Comparison of ENCODE assay signal across 9 mouse cellular contexts in genomic region chr7:44246984-44247470, GRCm38 (mm10). TPM values are rescaled to one million over a fixed set of nuclear protein-coding genes. Genes with fewer than 3 reads are reported as not detected.
DNase-seq lines count a peak whose midpoint lies in the region; ATAC-seq and TF ChIP-seq lines count a peak whose summit lies in the region.
"Had no signal": no experiment of that assay in that cellular context is flagged by ENCODE, and none has a peak within 500 bp of the region (broad histone marks: within the 10 kb centered on the region; RNA-seq: fewer than 3 reads in every experiment).

No protein-coding gene starts in this region.

- H3K4me2 ChIP-seq in embryonic facial prominence, embryonic 12.5 days (replicated peaks), result peak overlapping the region; percentile 76
- H3K4me2 ChIP-seq in hindbrain, embryonic 12.5 days (replicated peaks), result peak overlapping the region; percentile 78
- peak overlapping the region; percentile 88 for H3K4me2 ChIP-seq in liver, embryonic 14.5 days (ENCODE audit: low read depth)
- peak overlapping the region; percentile 70 for H3K4me2 ChIP-seq in neural tube, embryonic 14.5 days (ENCODE audit: low read depth, low read length)

- no peak for TF ChIP-seq CTCF in liver, adult 2 months (IDR thresholded peaks at IDR 0.05; ENCODE audit: low read depth, low read length)
- TF ChIP-seq CTCF in Patski (IDR thresholded peaks at IDR 0.05), result no peak
- TF ChIP-seq CTCF in liver, embryonic 14.5 days (IDR thresholded peaks at IDR 0.05; ENCODE audit: low read depth), result no peak

- peaks cover 6% of the 10 kb centered on the region for H3K36me3 ChIP-seq in liver, adult 2 months (ENCODE audit: control insufficient read depth, insufficient read depth, low read length)
- peaks cover 36% of the 10 kb centered on the region for H3K36me3 ChIP-seq in embryonic facial prominence, embryonic 12.5 days
- peaks cover 33% of the 10 kb centered on the region for H3K36me3 ChIP-seq in hindbrain, embryonic 12.5 days
- H3K36me3 ChIP-seq in liver, embryonic 14.5 days (replicated peaks; ENCODE audit: control insufficient read depth, insufficient read depth, low read depth), result peaks cover 28% of the 10 kb centered on the region
- peaks cover 18% of the 10 kb centered on the region for H3K36me3 ChIP-seq in neural tube, embryonic 14.5 days (ENCODE audit: control insufficient read depth, insufficient read depth, low read length)

- TF ChIP-seq POLR2A in liver, adult 2 months (IDR thresholded peaks at IDR 0.05; ENCODE audit: extremely low read depth, insufficient read depth, low read length), result no peak

- H3K27me3 ChIP-seq in liver, adult 2 months (ENCODE audit: control insufficient read depth, insufficient read depth, low read length), result no peaks in the 10 kb centered on the region
- H3K27me3 ChIP-seq in Patski, result peaks cover 7% of the 10 kb centered on the region
- H3K27me3 ChIP-seq in embryonic facial prominence, embryonic 12.5 days, result no peaks in the 10 kb centered on the region
- no peaks in the 10 kb centered on the region for H3K27me3 ChIP-seq in hindbrain, embryonic 12.5 days
- no peaks in the 10 kb centered on the region for H3K27me3 ChIP-seq in liver, embryonic 14.5 days (ENCODE audit: control insufficient read depth, insufficient read depth, low read length)
- no peaks in the 10 kb centered on the region for H3K27me3 ChIP-seq in neural tube, embryonic 14.5 days (ENCODE audit: control insufficient read depth, insufficient read depth, low read length)

- DNase-seq in liver, adult 2 months (ENCODE audit: extremely low read depth, low read depth, low spot score), result peak; percentile 17
- DNase-seq in liver, result no peak
- no peak for DNase-seq in Patski (ENCODE audit: low read depth, low spot score)
- peak; percentile 20 to 45 (median 32) for DNase-seq in liver, embryonic 14.5 days (ENCODE audit: low read depth in 3 of 3, low spot score in 3 of 3)
- DNase-seq in ovary, postnatal 36 days (ENCODE audit: low spot score), result no peak

- no peaks in the 10 kb centered on the region for H3K79me2 ChIP-seq in liver, adult 2 months (ENCODE audit: control insufficient read depth, insufficient read depth, low read length)

- in situ Hi-C loops in Patski (cut with MboI; ENCODE audit: low pct_unique_long_range_greater_than_20kb), result loop anchor here (25.0 kb wide), 1 partner anchor 660 kb away; the partner anchor contains the start of gene Zfp719

- peak overlapping the region; percentile 33 for H3K27ac ChIP-seq in liver, adult 2 months (replicated peaks; ENCODE audit: insufficient read depth, low read depth, low read length)
- H3K27ac ChIP-seq in embryonic facial prominence, embryonic 12.5 days, result peak overlapping the region; percentile 95
- peak overlapping the region; percentile 92 for H3K27ac ChIP-seq in hindbrain, embryonic 12.5 days
- no peak overlapping the region for H3K27ac ChIP-seq in liver, embryonic 14.5 days
- H3K27ac ChIP-seq in neural tube, embryonic 14.5 days (ENCODE audit: low read depth, low read length), result peak overlapping the region; percentile 91

- TF ChIP-seq EP300 in liver, embryonic 14.5 days (IDR thresholded peaks at IDR 0.05; ENCODE audit: low read depth), result no peak

- peak overlapping the region; percentile 76 for H3K9ac ChIP-seq in liver, adult 2 months (ENCODE audit: low read depth, low read length)
- peak overlapping the region; percentile 83 for H3K9ac ChIP-seq in embryonic facial prominence, embryonic 12.5 days
- peak overlapping the region; percentile 92 for H3K9ac ChIP-seq in hindbrain, embryonic 12.5 days
- H3K9ac ChIP-seq in liver, embryonic 14.5 days (replicated peaks), result peak overlapping the region; percentile 61
- peak overlapping the region; percentile 90 for H3K9ac ChIP-seq in neural tube, embryonic 14.5 days (replicated peaks; ENCODE audit: low read depth, low read length)

- ATAC-seq in Patski, result peak; percentile 20
- peak; percentile 11; the same call in 1 of the 2 replicates for ATAC-seq in embryonic facial prominence, embryonic 12.5 days (ENCODE audit: insufficient number of reproducible peaks, insufficient read depth, low FRiP score, low TSS enrichment)
- ATAC-seq in hindbrain, embryonic 12.5 days (ENCODE audit: low FRiP score), result peak; percentile 32; the same call in 1 of the 2 replicates
- ATAC-seq in liver, embryonic 14.5 days (ENCODE audit: insufficient read depth), result 0 out of 2 replicates have a peak, but pooled peaks have one; percentile 1
- peak; percentile 22 for ATAC-seq in neural tube, embryonic 14.5 days (ENCODE audit: low read depth)

- CTCF ChIA-PET in Patski (lab: Charles Lee), result no interaction called here

- WGBS in liver, adult 2 months, result under 1% methylated on average over 23 of the region's 23 CpGs
- WGBS in embryonic facial prominence, embryonic 12.5 days, result under 1% methylated on average over 23 of the region's 23 CpGs
- WGBS in hindbrain, embryonic 12.5 days, result 0% methylated on average over 23 of the region's 23 CpGs
- WGBS in liver, embryonic 14.5 days (ENCODE audit: insufficient replicate concordance), result under 1% methylated on average over 23 of the region's 23 CpGs
- under 1% methylated on average over 23 of the region's 23 CpGs for WGBS in neural tube, embryonic 14.5 days

- H3K4me3 ChIP-seq in liver, adult 2 months (ENCODE audit: insufficient read depth, low read depth, low read length), result peak overlapping the region; percentile 98
- H3K4me3 ChIP-seq in embryonic facial prominence, embryonic 12.5 days, result peak overlapping the region; percentile 85
- H3K4me3 ChIP-seq in hindbrain, embryonic 12.5 days, result peak overlapping the region; percentile 88
- H3K4me3 ChIP-seq in liver, embryonic 14.5 days (ENCODE audit: insufficient read depth in 1 of 2, low read depth in 2 of 2, low read length in 2 of 2), result peak overlapping the region; percentile 85 to 89
- H3K4me3 ChIP-seq in neural tube, embryonic 14.5 days (ENCODE audit: low read depth, low read length), result peak overlapping the region; percentile 78

- H3K9me3 ChIP-seq in embryonic facial prominence, embryonic 12.5 days, result no peaks in the 10 kb centered on the region
- H3K9me3 ChIP-seq in hindbrain, embryonic 12.5 days (replicated peaks), result 0 out of 2 replicates have a peak, but pooled peaks cover 2% of the 10 kb centered on the region
- H3K9me3 ChIP-seq in liver, embryonic 14.5 days (ENCODE audit: control insufficient read depth, low read length), result no peaks in the 10 kb centered on the region
- no peaks in the 10 kb centered on the region for H3K9me3 ChIP-seq in neural tube, embryonic 14.5 days (ENCODE audit: control insufficient read depth, low read length)

- H3K4me1 ChIP-seq in liver, adult 2 months (ENCODE audit: control insufficient read depth, insufficient read depth, low read length), result peaks cover 5% of the 10 kb centered on the region
- H3K4me1 ChIP-seq in embryonic facial prominence, embryonic 12.5 days, result peaks cover 21% of the 10 kb centered on the region
- H3K4me1 ChIP-seq in hindbrain, embryonic 12.5 days, result peaks cover 26% of the 10 kb centered on the region
- peaks cover 4 to 11% of the 10 kb centered on the region in 2 experiments for H3K4me1 ChIP-seq in liver, embryonic 14.5 days (replicated peaks; ENCODE audit: control insufficient read depth in 2 of 2, insufficient read depth in 2 of 2, low read length in 1 of 2)
- H3K4me1 ChIP-seq in neural tube, embryonic 14.5 days (ENCODE audit: control insufficient read depth, insufficient read depth, low read length), result peaks cover 17% of the 10 kb centered on the region; the same call in 1 of the 2 replicates

- POLR2A ChIA-PET in Patski (lab: Charles Lee), result interaction anchor here (0.7 kb wide), 2 partner anchors 11 to 104 kb away, joined by 4 to 5 read pairs; no protein-coding TSS in a partner anchor

RNA-seq across cellular contexts. Expression of gene 2410002F23Rik, which starts 0.5 kb away (rescaled TPM):
- total RNA-seq in liver, adult 2 months (2014; rRNA removed), result 6.1 and 7.2 TPM in 2 replicates
- 14.3 and 30.1 TPM in 2 replicates for polyA plus RNA-seq in liver, adult 2 months (2012; rRNA removed)
- 32.3 TPM for polyA plus RNA-seq in Patski (2021)
- polyA plus RNA-seq in embryonic facial prominence, embryonic 12.5 days (2016; fragmentation: Nextera tagmentation; extraction: Ambion mirVana), result 208 and 212 TPM in 2 replicates
- 182 and 196 TPM in 2 replicates for polyA plus RNA-seq in hindbrain, embryonic 12.5 days (2016; fragmentation: Nextera tagmentation; extraction: Ambion mirVana)
- 43.8 and 47.9 TPM in 2 replicates for polyA plus RNA-seq in liver, embryonic 14.5 days (2012; rRNA removed)
- polyA plus RNA-seq in liver, embryonic 14.5 days (2014; fragmentation: Nextera tagmentation; extraction: Ambion mirVana), result 20.0 and 21.8 TPM in 2 replicates
- polyA plus RNA-seq in neural tube, embryonic 14.5 days (2014; fragmentation: Nextera tagmentation; extraction: Ambion mirVana), result 164 and 180 TPM in 2 replicates

RNA-seq across cellular contexts. Expression of gene 1700028J19Rik, which starts 0.5 kb away (rescaled TPM):
- 0.18 and 0.20 TPM in 2 replicates for total RNA-seq in liver, adult 2 months (2014; rRNA removed)
- 0.77 and 1.4 TPM in 2 replicates for polyA plus RNA-seq in liver, adult 2 months (2012; rRNA removed)
- polyA plus RNA-seq in Patski (2021), result 0.23 TPM
- 0.58 and 0.84 TPM in 2 replicates for polyA plus RNA-seq in embryonic facial prominence, embryonic 12.5 days (2016; fragmentation: Nextera tagmentation; extraction: Ambion mirVana)
- 1.1 and 1.2 TPM in 2 replicates for polyA plus RNA-seq in hindbrain, embryonic 12.5 days (2016; fragmentation: Nextera tagmentation; extraction: Ambion mirVana)
- polyA plus RNA-seq in liver, embryonic 14.5 days (2012; rRNA removed), result 0.97 and 1.3 TPM in 2 replicates
- polyA plus RNA-seq in liver, embryonic 14.5 days (2014; fragmentation: Nextera tagmentation; extraction: Ambion mirVana), result 1.3 and 1.5 TPM in 2 replicates
- polyA plus RNA-seq in neural tube, embryonic 14.5 days (2014; fragmentation: Nextera tagmentation; extraction: Ambion mirVana), result 1.5 and 1.6 TPM in 2 replicates

RNA-seq across cellular contexts. Expression of gene Acp4, which starts 10.2 kb away (rescaled TPM):
- not detected in 2 replicates for total RNA-seq in liver, adult 2 months (2014; rRNA removed)
- polyA plus RNA-seq in liver, adult 2 months (2012; rRNA removed), result not detected in 2 replicates
- not detected for polyA plus RNA-seq in Patski (2021)
- polyA plus RNA-seq in embryonic facial prominence, embryonic 12.5 days (2016; fragmentation: Nextera tagmentation; extraction: Ambion mirVana), result 0.10 TPM in 1 of 2 replicates, not detected in the other
- polyA plus RNA-seq in hindbrain, embryonic 12.5 days (2016; fragmentation: Nextera tagmentation; extraction: Ambion mirVana), result not detected in 2 replicates
- not detected in 2 replicates for polyA plus RNA-seq in liver, embryonic 14.5 days (2012; rRNA removed)
- not detected in 2 replicates for polyA plus RNA-seq in liver, embryonic 14.5 days (2014; fragmentation: Nextera tagmentation; extraction: Ambion mirVana)
- polyA plus RNA-seq in neural tube, embryonic 14.5 days (2014; fragmentation: Nextera tagmentation; extraction: Ambion mirVana), result not detected in 2 replicates
- polyA plus RNA-seq: large intestine, adult 2 months had no signal

RNA-seq across cellular contexts. Expression of gene Gm36864, which starts 11.1 kb away (rescaled TPM):
- total RNA-seq in liver, adult 2 months (2014; rRNA removed), result not detected in 2 replicates
- not detected in 2 replicates for polyA plus RNA-seq in liver, adult 2 months (2012; rRNA removed)
- polyA plus RNA-seq in Patski (2021), result not detected
- 0.15 TPM in 1 of 2 replicates, not detected in the other for polyA plus RNA-seq in embryonic facial prominence, embryonic 12.5 days (2016; fragmentation: Nextera tagmentation; extraction: Ambion mirVana)
- polyA plus RNA-seq in hindbrain, embryonic 12.5 days (2016; fragmentation: Nextera tagmentation; extraction: Ambion mirVana), result not detected in 2 replicates
- polyA plus RNA-seq in liver, embryonic 14.5 days (2012; rRNA removed), result not detected in 2 replicates
- polyA plus RNA-seq in liver, embryonic 14.5 days (2014; fragmentation: Nextera tagmentation; extraction: Ambion mirVana), result not detected in 2 replicates
- polyA plus RNA-seq in neural tube, embryonic 14.5 days (2014; fragmentation: Nextera tagmentation; extraction: Ambion mirVana), result not detected in 2 replicates

RNA-seq across cellular contexts. Expression of gene Gm15517, which starts 14.2 kb away (rescaled TPM):
- not detected in 2 replicates for total RNA-seq in liver, adult 2 months (2014; rRNA removed)
- polyA plus RNA-seq in liver, adult 2 months (2012; rRNA removed), result not detected in 2 replicates
- polyA plus RNA-seq in Patski (2021), result not detected
- not detected in 2 replicates for polyA plus RNA-seq in embryonic facial prominence, embryonic 12.5 days (2016; fragmentation: Nextera tagmentation; extraction: Ambion mirVana)
- not detected in 2 replicates for polyA plus RNA-seq in hindbrain, embryonic 12.5 days (2016; fragmentation: Nextera tagmentation; extraction: Ambion mirVana)
- polyA plus RNA-seq in liver, embryonic 14.5 days (2012; rRNA removed), result not detected in 2 replicates
- polyA plus RNA-seq in liver, embryonic 14.5 days (2014; fragmentation: Nextera tagmentation; extraction: Ambion mirVana), result not detected in 2 replicates
- not detected in 2 replicates for polyA plus RNA-seq in neural tube, embryonic 14.5 days (2014; fragmentation: Nextera tagmentation; extraction: Ambion mirVana)
- polyA plus RNA-seq: large intestine, adult 2 months had no signal

Comparison
In these comparisons a context has a peak if more than half of its experiments do, and no peak if none do; other contexts are left out.
1. DNase-seq: peak in liver, adult 2 months (single experiment) and liver, embryonic 14.5 days (3 of 3); none in liver (single experiment), Patski (single experiment) and ovary, postnatal 36 days (single experiment).
2. Peak in every context shown above with its lines, with median percentiles within 50 percentile points of each other: H3K4me3 ChIP-seq, H3K9ac ChIP-seq, ATAC-seq and H3K4me2 ChIP-seq.